Mouse (Mus musculus): ENCODE data around the gene Cbln1.

DNA sequence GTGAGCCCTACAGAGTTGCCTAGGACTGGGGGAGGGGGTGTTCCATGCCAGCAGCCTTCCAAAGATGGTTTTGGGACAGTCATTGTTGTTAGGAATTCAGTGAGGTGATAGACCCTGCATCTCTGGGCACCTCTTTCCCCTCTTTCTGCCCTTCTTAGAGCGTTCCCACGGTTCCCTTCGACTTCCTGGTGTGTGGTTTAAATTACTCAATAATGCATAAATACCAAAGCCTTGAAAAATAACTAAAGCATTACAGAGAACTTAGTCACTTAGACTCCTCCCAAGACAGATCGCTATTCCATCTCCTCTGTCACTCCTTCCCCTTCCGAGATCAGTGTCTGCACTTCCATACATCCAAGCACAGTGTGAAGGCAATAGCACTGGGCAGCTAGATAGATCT lies 32.0 kb upstream of the Cbln1 start:
- TF ChIP-seq FLI1 (IDR thresholded peaks at IDR 0.05; ENCODE audit: low read length) (no peak), GATA1 (IDR thresholded peaks at IDR 0.05; ENCODE audit: borderline replicate concordance, low read length) (no peak)
